ENCODE assay signal across 1 mouse cellular context in the genomic region with DNA sequence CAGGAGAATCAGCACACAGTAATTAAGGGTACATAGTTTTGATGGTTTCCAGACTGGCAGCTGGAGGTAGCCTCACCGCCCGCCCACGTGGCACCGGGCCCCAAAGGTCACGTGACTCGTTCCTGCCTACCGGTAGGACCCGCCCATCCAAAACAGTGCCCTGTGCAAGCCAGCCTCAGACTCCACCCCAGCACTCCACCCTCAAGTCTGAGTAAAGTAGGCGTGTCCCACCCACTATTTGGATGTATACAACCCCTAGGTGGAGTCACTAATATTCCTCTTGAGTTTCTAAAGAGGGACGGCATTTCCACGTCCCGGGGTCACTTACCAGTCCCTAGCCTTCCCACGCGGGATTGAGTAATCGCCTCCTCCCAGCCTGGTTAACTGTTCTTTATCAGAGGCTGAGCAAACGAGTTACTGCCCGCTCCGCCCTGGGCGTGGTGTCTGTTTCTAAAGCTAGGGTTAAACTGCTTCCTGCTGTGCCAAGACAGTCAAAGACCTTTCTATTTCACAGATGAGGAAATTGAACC.
TF ChIP-seq lines count a peak whose summit lies in the region.

No protein-coding gene starts in this region.

TF ChIP-seq in ES-E14, 5 proteins besides CTCF, POLR2A, EP300 and RAD21:
- TF ChIP-seq MAFK (IDR thresholded peaks at IDR 0.05; ENCODE audit: insufficient read depth, low read depth, low read length) (no peak), ZNF384 (IDR thresholded peaks at IDR 0.05; ENCODE audit: low read depth, low read length) (no peak), HCFC1 (IDR thresholded peaks at IDR 0.05; ENCODE audit: borderline replicate concordance, insufficient read depth, low read length) (no peak)
